Mouse (Mus musculus) liver, adult 2 months (tissue): ENCODE results near the gene Dcst2.

Experiments
- CTCF ChIP-seq: fragments of 200-500 bp; IDR thresholded peaks from 2 replicates; pipeline ENCODE4 v1.5.1; 2011; ENCODE audit warnings: low read depth, low read length, control low read depth
- POLR2A ChIP-seq: fragments of 200-500 bp; IDR thresholded peaks from 2 replicates; pipeline ENCODE4 v1.6.1; 2011; ENCODE audit warnings: low read length, control low read depth; ENCODE audit not compliant: insufficient read depth; ENCODE audit errors: extremely low read depth

DNA sequence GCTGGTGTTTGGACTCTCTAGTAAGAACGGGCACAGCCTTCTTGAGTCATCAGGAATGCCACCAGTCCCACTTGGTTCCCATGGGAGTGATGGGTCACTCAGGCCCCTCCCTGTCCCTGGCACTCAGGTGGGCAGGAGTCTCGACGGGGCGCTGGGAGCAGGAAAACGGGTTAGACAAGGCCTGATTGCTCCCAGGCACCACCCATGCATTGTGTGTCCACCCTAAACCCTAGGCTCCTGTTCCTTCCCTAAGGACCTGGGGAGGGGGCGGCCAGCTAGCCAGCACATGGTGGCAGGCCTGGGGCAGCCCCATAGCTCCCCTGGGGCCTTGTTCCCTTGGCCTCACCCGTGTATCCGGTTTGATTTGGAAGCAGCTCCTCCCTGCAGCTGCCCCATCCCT is 43.5 kb upstream of the Dcst2 start:
- no peak for TF ChIP-seq POLR2A
- no peak for TF ChIP-seq CTCF
